Mouse (Mus musculus) olfactory bulb, adult 2 months (tissue): ENCODE data around the gene Rasgef1b. TPM values are rescaled to one million over a fixed set of nuclear protein-coding genes. Genes with fewer than 3 reads are reported as not detected.

Source experiments
- H3K27ac ChIP-seq: fragments of 200-500 bp; 2 replicates; pipeline ENCODE4 v1.5.1; 2012; ENCODE audit warnings: low read depth, low read length; ENCODE audit not compliant: insufficient read depth
- H3K4me1 ChIP-seq: fragments of 200-500 bp; 2 replicates; pipeline ENCODE4 v1.6.1; 2012; ENCODE audit warnings: low read length; ENCODE audit not compliant: control insufficient read depth, insufficient read depth
- H3K4me3 ChIP-seq: fragments of 200-500 bp; 2 replicates; pipeline ENCODE4 v1.5.1; 2012; ENCODE audit warnings: mild to moderate bottlenecking, low read depth, low read length, moderate library complexity; ENCODE audit not compliant: insufficient read depth
- CTCF ChIP-seq: fragments of 200-500 bp; IDR thresholded peaks from 2 replicates; pipeline ENCODE4 v1.5.1; 2012; ENCODE audit warnings: low read depth, mild to moderate bottlenecking, low read length, moderate library complexity; ENCODE audit not compliant: insufficient read depth
- POLR2A ChIP-seq: fragments of 200-500 bp; IDR thresholded peaks from 2 replicates; pipeline ENCODE4 v1.6.1; 2012; ENCODE audit warnings: mild to moderate bottlenecking, low read depth, low read length, moderate library complexity; ENCODE audit not compliant: insufficient read depth
- WGBS: fragments of 180-500 bp; shearing (Covaris S2); methylation state at CpG from one replicate; pipeline ENCODE4 v1.1.7; 2018; 5-methylcytosine and 5-hydroxymethylcytosine counted together
- polyA plus RNA-seq: library from polyadenylated mRNA; stranded (reverse); fragments of >200 nt; gene quantifications from 2 replicates; pipeline ENCODE4 v1.2.4, GENCODE M21; 2012; ENCODE audit warnings: low replicate concordance; ENCODE audit not compliant: missing spikeins, insufficient read depth, insufficient read length

The Rasgef1b gene
- polyA plus RNA-seq, 1 experiment: not detected

- no peak overlapping the region for H3K27ac ChIP-seq
- WGBS: 80% methylated on average over 9 of the region's 9 CpGs
- H3K4me1 ChIP-seq: no peaks in the 10 kb centered on the region
- no peak overlapping the region for H3K4me3 ChIP-seq
- TF ChIP-seq POLR2A (no peak), CTCF (no peak)
These were observed 58.8 kb downstream of the Rasgef1b start for GRCm38 (mm10) chr5:99669971-99670571.

GRCm38 (mm10) chr5:99656024-99656423, 72.8 kb downstream of the Rasgef1b start:
- WGBS: 67% methylated on average over 5 of the region's 5 CpGs
- H3K27ac ChIP-seq: no peak overlapping the region

GRCm38 (mm10) chr5:99652931-99653330, 75.9 kb downstream of the Rasgef1b start:
- H3K4me1 ChIP-seq: peaks cover 9% of the 10 kb centered on the region
- WGBS: 77% methylated on average over 10 of the region's 10 CpGs
- H3K4me3 ChIP-seq: no peak overlapping the region
- H3K27ac ChIP-seq: no peak overlapping the region
- TF ChIP-seq CTCF (no peak), POLR2A (no peak)

More at GRCm38 (mm10) chr5:99656024-99656423, 72.8 kb downstream of the Rasgef1b start:
- Histone ChIP-seq H3K4me1 (no peaks in the 10 kb centered on the region), H3K4me3 (no peak overlapping the region)
- TF ChIP-seq POLR2A (no peak), CTCF (no peak)

GRCm38 (mm10) chr5:99641407-99641806, 87.5 kb downstream of the Rasgef1b start:
- WGBS: 78% methylated on average over 6 of the region's 6 CpGs
- Histone ChIP-seq H3K4me3 (no peak overlapping the region), H3K27ac (no peak overlapping the region), H3K4me1 (no peaks in the 10 kb centered on the region)
- TF ChIP-seq CTCF (no peak), POLR2A (no peak)

- H3K4me3 ChIP-seq: no peak overlapping the region
- 62% methylated on average over 7 of the region's 7 CpGs for WGBS
- TF ChIP-seq POLR2A: no peak
- TF ChIP-seq CTCF: no peak
- no peak overlapping the region for H3K27ac ChIP-seq
- no peaks in the 10 kb centered on the region for H3K4me1 ChIP-seq
These were observed 92.3 kb downstream of the Rasgef1b start for GRCm38 (mm10) chr5:99636575-99636974.

GRCm38 (mm10) chr5:99634010-99634541, 94.8 kb downstream of the Rasgef1b start:
- Histone ChIP-seq H3K27ac (no peak overlapping the region), H3K4me1 (no peaks in the 10 kb centered on the region), H3K4me3 (no peak overlapping the region)
- WGBS: 37% methylated on average over 8 of the region's 8 CpGs
- no peak for TF ChIP-seq CTCF
- no peak for TF ChIP-seq POLR2A

GRCm38 (mm10) chr5:99633548-99633947, 95.3 kb downstream of the Rasgef1b start:
- TF ChIP-seq CTCF (no peak), POLR2A (no peak)
- Histone ChIP-seq H3K4me1 (no peaks in the 10 kb centered on the region), H3K27ac (no peak overlapping the region), H3K4me3 (no peak overlapping the region)
- WGBS: 100% methylated on average over 1 of the region's 1 CpGs

GRCm38 (mm10) chr5:99632649-99633310, 96.1 kb downstream of the Rasgef1b start:
- WGBS: 89% methylated on average over 11 of the region's 11 CpGs
- Histone ChIP-seq H3K27ac (no peak overlapping the region), H3K4me1 (no peaks in the 10 kb centered on the region), H3K4me3 (no peak overlapping the region)
- TF ChIP-seq POLR2A (no peak), CTCF (no peak)

GRCm38 (mm10) chr5:99630087-99630486, 98.8 kb downstream of the Rasgef1b start:
- no peaks in the 10 kb centered on the region for H3K4me1 ChIP-seq
- no peak overlapping the region for H3K27ac ChIP-seq
- H3K4me3 ChIP-seq: no peak overlapping the region
- no peak for TF ChIP-seq POLR2A
- no peak for TF ChIP-seq CTCF
- WGBS: 80% methylated on average over 7 of the region's 7 CpGs

GRCm38 (mm10) chr5:99625603-99626002, 103.3 kb downstream of the Rasgef1b start:
- WGBS: 62% methylated on average over 3 of the region's 3 CpGs
- H3K4me1 ChIP-seq: peaks cover 2% of the 10 kb centered on the region; the same call in 1 of the 2 replicates
- no peak overlapping the region for H3K4me3 ChIP-seq
- no peak overlapping the region for H3K27ac ChIP-seq
- no peak for TF ChIP-seq CTCF
